Mouse (Mus musculus): ENCODE data around the gene Trim43b.
"Not testable (repeated sequence)": the region's sequence is repeated elsewhere in the genome, so short reads cannot be mapped to it uniquely, and the experiment has no call there.

The Trim43b gene

GRCm38 (mm10) chr9:89092735-89093134, at the start of gene Trim43b:
TSS of gene Trim43b (minus strand) at chr9:89092835.
- H3K27me3 ChIP-seq (ENCODE audit: control insufficient read depth, insufficient read depth, low read length, poor library complexity, severe bottlenecking); DNase-seq (ENCODE audit: low read depth, low spot score); H3K36me3 ChIP-seq (ENCODE audit: control insufficient read depth, insufficient read depth, low read length, poor library complexity, severe bottlenecking): not testable (repeated sequence)

GRCm38 (mm10) chr9:89104576-89104975, 11.9 kb upstream of the Trim43b start:
- H3K36me3 ChIP-seq (ENCODE audit: control insufficient read depth, insufficient read depth, low read length, poor library complexity, severe bottlenecking); DNase-seq (ENCODE audit: low read depth, low spot score); H3K27me3 ChIP-seq (ENCODE audit: control insufficient read depth, insufficient read depth, low read length, poor library complexity, severe bottlenecking): not testable (repeated sequence)

GRCm38 (mm10) chr9:89086746-89087145, 5.9 kb downstream of the Trim43b start:
- not testable (repeated sequence) for H3K27me3 ChIP-seq (ENCODE audit: control insufficient read depth, insufficient read depth, low read length, poor library complexity, severe bottlenecking); H3K36me3 ChIP-seq (ENCODE audit: control insufficient read depth, insufficient read depth, low read length, poor library complexity, severe bottlenecking); DNase-seq (ENCODE audit: low read depth, low spot score)

GRCm38 (mm10) chr9:89079637-89080036, 13.0 kb downstream of the Trim43b start:
- H3K36me3 ChIP-seq (ENCODE audit: control insufficient read depth, insufficient read depth, low read length, poor library complexity, severe bottlenecking); H3K27me3 ChIP-seq (ENCODE audit: control insufficient read depth, insufficient read depth, low read length, poor library complexity, severe bottlenecking); DNase-seq (ENCODE audit: low read depth, low spot score): not testable (repeated sequence)

- DNase-seq (ENCODE audit: low read depth, low spot score); H3K36me3 ChIP-seq (ENCODE audit: control insufficient read depth, insufficient read depth, low read length, poor library complexity, severe bottlenecking); H3K27me3 ChIP-seq (ENCODE audit: control insufficient read depth, insufficient read depth, low read length, poor library complexity, severe bottlenecking): not testable (repeated sequence)
Measured at GRCm38 (mm10) chr9:89076508-89076907, 16.1 kb downstream of the Trim43b start.

- not testable (repeated sequence) for H3K36me3 ChIP-seq (ENCODE audit: control insufficient read depth, insufficient read depth, low read length, poor library complexity, severe bottlenecking); H3K27me3 ChIP-seq (ENCODE audit: control insufficient read depth, insufficient read depth, low read length, poor library complexity, severe bottlenecking); DNase-seq (ENCODE audit: low read depth, low spot score)
Measured at GRCm38 (mm10) chr9:89067143-89067501, 25.5 kb downstream of the Trim43b start.

- not testable (repeated sequence) for H3K36me3 ChIP-seq (ENCODE audit: control insufficient read depth, insufficient read depth, low read length, poor library complexity, severe bottlenecking); H3K27me3 ChIP-seq (ENCODE audit: control insufficient read depth, insufficient read depth, low read length, poor library complexity, severe bottlenecking); DNase-seq (ENCODE audit: low read depth, low spot score)
Measured at GRCm38 (mm10) chr9:89066378-89067142, 26.1 kb downstream of the Trim43b start.
